In the genomic region with DNA sequence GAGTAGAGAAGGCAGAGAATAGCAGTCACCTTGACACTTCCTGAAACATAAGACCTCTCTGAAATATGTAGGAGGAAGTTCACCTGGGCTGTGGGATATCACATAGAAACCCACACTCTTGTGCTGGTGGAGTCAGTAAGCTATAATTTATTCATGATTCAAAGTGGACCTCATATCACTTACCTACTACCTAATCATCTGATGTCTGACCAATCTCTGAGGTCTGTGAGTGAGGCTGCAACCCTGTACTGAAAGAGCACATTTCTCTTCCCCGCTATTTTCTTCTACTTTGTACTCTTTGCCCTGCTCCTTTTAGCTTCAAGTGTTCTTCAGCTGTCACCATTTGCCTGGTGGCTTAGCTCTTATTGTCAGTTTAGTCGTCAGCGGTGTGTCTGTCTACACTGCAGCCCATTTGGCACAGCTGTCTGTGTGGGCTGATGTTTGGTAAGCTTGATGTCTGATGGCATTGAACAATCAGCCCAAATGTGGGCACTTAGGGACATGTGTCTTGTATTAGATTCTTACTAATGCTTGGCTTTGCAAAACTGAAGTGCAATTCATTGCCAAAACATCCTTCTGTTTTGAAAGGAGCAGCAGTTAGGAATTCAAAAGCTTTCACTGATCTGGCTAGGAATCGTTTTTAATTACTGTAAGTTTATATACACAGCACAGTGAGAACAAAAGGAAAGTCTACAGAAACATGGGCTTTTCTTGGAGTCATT, we compare ENCODE assay signal across 16 mouse cellular contexts.
DNase-seq lines count a peak whose midpoint lies in the region; ATAC-seq lines count a peak whose summit lies in the region.
"Had no signal": no experiment of that assay in that cellular context is flagged by ENCODE, and none has a peak within 500 bp of the region (broad histone marks: within the 10 kb centered on the region; RNA-seq: fewer than 3 reads in every experiment).

No protein-coding gene starts in this region.

- H3K4me1 ChIP-seq in embryonic facial prominence, embryonic 12.5 days, result peaks cover 19% of the 10 kb centered on the region
- H3K4me1 ChIP-seq in limb, embryonic 13.5 days, result peaks cover 15% of the 10 kb centered on the region
- H3K4me1 ChIP-seq: lung, embryonic 15.5 days had no signal

- no peak overlapping the region for H3K4me2 ChIP-seq in embryonic facial prominence, embryonic 12.5 days (replicated peaks)
- no peak overlapping the region for H3K4me2 ChIP-seq in limb, embryonic 13.5 days (replicated peaks)
- H3K4me2 ChIP-seq: lung, embryonic 15.5 days; midbrain, embryonic 11.5 days had no signal

- ATAC-seq in embryonic facial prominence, embryonic 12.5 days (ENCODE audit: insufficient number of reproducible peaks, insufficient read depth, low FRiP score, low TSS enrichment), result 0 out of 2 replicates have a peak, but pooled peaks have one; percentile 36
- ATAC-seq in limb, embryonic 13.5 days (ENCODE audit: low FRiP score, low read depth), result peak; percentile 59; the same call in 1 of the 2 replicates
- no peak for ATAC-seq in inflammation-experienced regulatory T-cells, adult 6 months
- ATAC-seq: hindbrain, postnatal 0 days had no signal

- no peaks in the 10 kb centered on the region for H3K27me3 ChIP-seq in embryonic facial prominence, embryonic 12.5 days
- H3K27me3 ChIP-seq in limb, embryonic 13.5 days, result no peaks in the 10 kb centered on the region
- H3K27me3 ChIP-seq: CH12.LX; lung, embryonic 15.5 days had no signal

- no peak overlapping the region for H3K9ac ChIP-seq in embryonic facial prominence, embryonic 12.5 days
- H3K9ac ChIP-seq in limb, embryonic 13.5 days, result no peak overlapping the region
- H3K9ac ChIP-seq: lung, embryonic 15.5 days had no signal

- no peaks in the 10 kb centered on the region for H3K9me3 ChIP-seq in embryonic facial prominence, embryonic 12.5 days
- H3K9me3 ChIP-seq in limb, embryonic 13.5 days, result no peaks in the 10 kb centered on the region
- H3K9me3 ChIP-seq: lung, embryonic 15.5 days had no signal

- WGBS in embryonic facial prominence, embryonic 12.5 days, result 14% methylated on average over 4 of the region's 4 CpGs
- WGBS in limb, embryonic 13.5 days, result 41% methylated on average over 4 of the region's 4 CpGs

- peak; percentile 31 for DNase-seq in layer of hippocampus, adult 9-11 months
- no peak for DNase-seq in layer of hippocampus, postnatal 10 days (ENCODE audit: low spot score in 2 of 2)
- DNase-seq in NIH3T3 (ENCODE audit: low read depth), result peak; percentile 27
- no peak for DNase-seq in adrenal gland, adult (ENCODE audit: inconsistent age in 2 of 2, low spot score in 1 of 2)
- DNase-seq: adrenal gland, adult 8-10 months; cerebellum, postnatal 10 days; heart, postnatal 10 days; right cerebral cortex, postnatal 25 days had no signal

- H3K4me3 ChIP-seq in embryonic facial prominence, embryonic 12.5 days, result no peak overlapping the region
- no peak overlapping the region for H3K4me3 ChIP-seq in limb, embryonic 13.5 days
- H3K4me3 ChIP-seq: erythroblast, embryonic 14.5 days; lung, embryonic 15.5 days had no signal

- no peaks in the 10 kb centered on the region for H3K36me3 ChIP-seq in embryonic facial prominence, embryonic 12.5 days
- H3K36me3 ChIP-seq in limb, embryonic 13.5 days, result no peaks in the 10 kb centered on the region
- H3K36me3 ChIP-seq: lung, embryonic 15.5 days had no signal

- peak overlapping the region; percentile 72 for H3K27ac ChIP-seq in embryonic facial prominence, embryonic 12.5 days
- H3K27ac ChIP-seq in limb, embryonic 13.5 days, result no peak overlapping the region
- H3K27ac ChIP-seq: hindbrain, postnatal 0 days; lung, embryonic 15.5 days had no signal

Comparison
In these comparisons a context has a peak if more than half of its experiments do, and no peak if none do; other contexts are left out.
1. DNase-seq: peak in layer of hippocampus, adult 9-11 months (single experiment) and NIH3T3 (single experiment); none in layer of hippocampus, postnatal 10 days (0 of 2) and adrenal gland, adult (0 of 2).